Mouse (Mus musculus): ENCODE measurements around the gene Klk1b3.
"Not testable (repeated sequence)": the region's sequence is repeated elsewhere in the genome, so short reads cannot be mapped to it uniquely, and the experiment has no call there.

DNA sequence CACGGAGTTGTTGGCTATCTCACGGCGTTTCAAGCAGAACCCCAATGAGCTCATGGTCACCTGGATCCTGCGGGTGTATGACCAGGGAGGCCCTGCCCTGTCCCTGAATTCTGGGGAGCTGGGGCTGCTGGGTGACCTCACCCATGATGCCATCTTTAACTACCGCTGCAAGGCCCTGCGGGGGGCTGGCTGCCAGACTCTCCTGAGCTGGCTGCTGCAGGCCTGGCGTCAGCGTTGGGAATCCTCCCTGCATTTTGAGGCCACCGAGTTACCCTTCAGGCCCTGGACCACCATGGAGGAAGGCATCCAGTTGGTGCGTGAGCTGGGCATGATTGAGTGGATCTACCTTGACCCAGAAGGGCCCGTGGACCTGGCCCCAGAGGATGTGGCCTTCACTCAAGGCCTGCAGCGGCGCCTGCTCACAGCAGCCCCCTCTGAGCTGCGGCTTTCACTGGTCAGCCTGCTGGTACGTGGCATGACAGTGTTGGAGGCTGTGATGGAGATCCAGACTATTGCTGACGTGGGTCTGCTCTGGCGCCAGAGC is 52.8 kb downstream of the Klk1b3 start:
- TF ChIP-seq EP300 (IDR thresholded peaks at IDR 0.05; ENCODE audit: insufficient read depth, low read depth, low read length); CTCF (IDR thresholded peaks at IDR 0.05): not testable (repeated sequence)
